Mouse (Mus musculus): ENCODE data around the gene Itpr3. TPM values are rescaled to one million over a fixed set of nuclear protein-coding genes. Genes with fewer than 3 reads are reported as not detected.
A peak's percentile ranks its signal among the peaks of the same experiment; 100 is the strongest.

Gene Itpr3
- polyA plus RNA-seq, 2 experiments, result 5.1 to 12.4 TPM

GRCm38 (mm10) chr17:27101675-27102074 is 44.6 kb downstream of the Itpr3 start:
- Histone ChIP-seq H3K36me3 (ENCODE audit: control insufficient read depth, insufficient read depth, low read length) (peaks cover 4% of the 10 kb centered on the region), H3K4me2 (replicated peaks; ENCODE audit: low read depth, low read length, severe bottlenecking) (no peak overlapping the region), H3K9ac (ENCODE audit: low read depth, low read length, severe bottlenecking) (no peak overlapping the region), H3K27ac (replicated peaks; ENCODE audit: low read depth, low read length) (no peak overlapping the region), H3K4me3 (replicated peaks; ENCODE audit: low read length) (no peak overlapping the region), H3K9me3 (ENCODE audit: control insufficient read depth, low read length) (no peaks in the 10 kb centered on the region), H3K27me3 (ENCODE audit: control insufficient read depth, insufficient read depth, low read length) (no peaks in the 10 kb centered on the region), H3K4me1 (ENCODE audit: control insufficient read depth, insufficient read depth, low read length) (no peaks in the 10 kb centered on the region)
- no peak for TF ChIP-seq POLR2A (IDR thresholded peaks at IDR 0.05; ENCODE audit: borderline replicate concordance, extremely low read depth, insufficient read depth, insufficient read length)
- no peak for DNase-seq (ENCODE audit: low spot score)
- 66% methylated on average over 5 of the region's 5 CpGs for WGBS
- no peak for ATAC-seq (ENCODE audit: low FRiP score, low read depth)

- H3K9me3 ChIP-seq (ENCODE audit: control insufficient read depth, low read length), result no peaks in the 10 kb centered on the region
- H3K9ac ChIP-seq (ENCODE audit: low read depth, low read length, severe bottlenecking), result no peak overlapping the region
- ATAC-seq (ENCODE audit: low FRiP score, low read depth) (no peak), DNase-seq (ENCODE audit: low spot score) (no peak)
- H3K27me3 ChIP-seq (ENCODE audit: control insufficient read depth, insufficient read depth, low read length), result no peaks in the 10 kb centered on the region
- H3K4me2 ChIP-seq (replicated peaks; ENCODE audit: low read depth, low read length, severe bottlenecking), result no peak overlapping the region
- no peak for TF ChIP-seq POLR2A (IDR thresholded peaks at IDR 0.05; ENCODE audit: borderline replicate concordance, extremely low read depth, insufficient read depth, insufficient read length)
- peaks cover 8% of the 10 kb centered on the region; the same call in 1 of the 2 replicates for H3K36me3 ChIP-seq (ENCODE audit: control insufficient read depth, insufficient read depth, low read length)
- no peaks in the 10 kb centered on the region for H3K4me1 ChIP-seq (ENCODE audit: control insufficient read depth, insufficient read depth, low read length)
- WGBS, result 69% methylated on average over 18 of the region's 18 CpGs
- H3K4me3 ChIP-seq (replicated peaks; ENCODE audit: low read length), result no peak overlapping the region
- H3K27ac ChIP-seq (replicated peaks; ENCODE audit: low read depth, low read length), result no peak overlapping the region
These were observed 48.8 kb downstream of the Itpr3 start for GRCm38 (mm10) chr17:27105698-27106470.

GRCm38 (mm10) chr17:27106745-27107144 is 49.6 kb downstream of the Itpr3 start:
- DNase-seq (ENCODE audit: low spot score) (peak; percentile 32), ATAC-seq (ENCODE audit: low FRiP score, low read depth) (no peak)
- Histone ChIP-seq H3K4me1 (ENCODE audit: control insufficient read depth, insufficient read depth, low read length) (no peaks in the 10 kb centered on the region), H3K27ac (replicated peaks; ENCODE audit: low read depth, low read length) (no peak overlapping the region), H3K4me2 (replicated peaks; ENCODE audit: low read depth, low read length, severe bottlenecking) (no peak overlapping the region), H3K36me3 (ENCODE audit: control insufficient read depth, insufficient read depth, low read length) (peaks cover 11% of the 10 kb centered on the region; the same call in 1 of the 2 replicates), H3K27me3 (ENCODE audit: control insufficient read depth, insufficient read depth, low read length) (no peaks in the 10 kb centered on the region), H3K9me3 (ENCODE audit: control insufficient read depth, low read length) (no peaks in the 10 kb centered on the region), H3K9ac (ENCODE audit: low read depth, low read length, severe bottlenecking) (no peak overlapping the region), H3K4me3 (replicated peaks; ENCODE audit: low read length) (no peak overlapping the region)
- no peak for TF ChIP-seq POLR2A (IDR thresholded peaks at IDR 0.05; ENCODE audit: borderline replicate concordance, extremely low read depth, insufficient read depth, insufficient read length)
- 88% methylated on average over 9 of the region's 9 CpGs for WGBS

GRCm38 (mm10) chr17:27107936-27108335 is 50.8 kb downstream of the Itpr3 start:
- ATAC-seq (ENCODE audit: low FRiP score, low read depth) (no peak), DNase-seq (ENCODE audit: low spot score) (no peak)
- Histone ChIP-seq H3K4me1 (ENCODE audit: control insufficient read depth, insufficient read depth, low read length) (no peaks in the 10 kb centered on the region), H3K4me2 (replicated peaks; ENCODE audit: low read depth, low read length, severe bottlenecking) (no peak overlapping the region), H3K4me3 (replicated peaks; ENCODE audit: low read length) (no peak overlapping the region), H3K36me3 (ENCODE audit: control insufficient read depth, insufficient read depth, low read length) (peaks cover 16% of the 10 kb centered on the region; the same call in 1 of the 2 replicates), H3K9ac (ENCODE audit: low read depth, low read length, severe bottlenecking) (no peak overlapping the region), H3K27me3 (ENCODE audit: control insufficient read depth, insufficient read depth, low read length) (no peaks in the 10 kb centered on the region), H3K27ac (replicated peaks; ENCODE audit: low read depth, low read length) (no peak overlapping the region), H3K9me3 (ENCODE audit: control insufficient read depth, low read length) (no peaks in the 10 kb centered on the region)
- no peak for TF ChIP-seq POLR2A (IDR thresholded peaks at IDR 0.05; ENCODE audit: borderline replicate concordance, extremely low read depth, insufficient read depth, insufficient read length)
- WGBS, result 83% methylated on average over 6 of the region's 6 CpGs

- 91% methylated on average over 7 of the region's 7 CpGs for WGBS
- ATAC-seq (ENCODE audit: low FRiP score, low read depth), result no peak
- no peak overlapping the region for H3K9ac ChIP-seq (ENCODE audit: low read depth, low read length, severe bottlenecking)
These were observed 53.0 kb downstream of the Itpr3 start for GRCm38 (mm10) chr17:27110072-27110471.

More at GRCm38 (mm10) chr17:27110072-27110471, 53.0 kb downstream of the Itpr3 start:
- no peak for DNase-seq (ENCODE audit: low spot score)
- Histone ChIP-seq H3K27me3 (ENCODE audit: control insufficient read depth, insufficient read depth, low read length) (no peaks in the 10 kb centered on the region), H3K27ac (replicated peaks; ENCODE audit: low read depth, low read length) (no peak overlapping the region), H3K9me3 (ENCODE audit: control insufficient read depth, low read length) (no peaks in the 10 kb centered on the region), H3K4me2 (replicated peaks; ENCODE audit: low read depth, low read length, severe bottlenecking) (no peak overlapping the region), H3K4me1 (ENCODE audit: control insufficient read depth, insufficient read depth, low read length) (no peaks in the 10 kb centered on the region), H3K4me3 (replicated peaks; ENCODE audit: low read length) (no peak overlapping the region), H3K36me3 (ENCODE audit: control insufficient read depth, insufficient read depth, low read length) (peaks cover 31% of the 10 kb centered on the region)
- no peak for TF ChIP-seq POLR2A (IDR thresholded peaks at IDR 0.05; ENCODE audit: borderline replicate concordance, extremely low read depth, insufficient read depth, insufficient read length)
